Mouse (Mus musculus) kidney, embryonic 15.5 days (tissue): ENCODE data around the gene Usp24. TPM values are rescaled to one million over a fixed set of nuclear protein-coding genes. Genes with fewer than 3 reads are reported as not detected.

ENCODE experiments used
- ATAC-seq: fragments of 200-750 bp; cut with Nextera tagmentation; replicated peaks from 2 replicates; pipeline ENCODE4 v1.8.0; 2017; ENCODE audit warnings: moderate TSS enrichment; ENCODE audit not compliant: low FRiP score
- H3K27ac ChIP-seq: fragments of 300-500 bp; sonication (generic); 2 replicates; pipeline ENCODE4 v1.5.1; 2015; ENCODE audit warnings: mild to moderate bottlenecking, inconsistent platforms
- H3K27me3 ChIP-seq: fragments of 300-500 bp; sonication (generic); 2 replicates; pipeline ENCODE4 v1.6.1; 2015; ENCODE audit warnings: inconsistent platforms
- H3K36me3 ChIP-seq: fragments of 300-500 bp; sonication (generic); 2 replicates; pipeline ENCODE4 v1.6.1; 2015; ENCODE audit warnings: inconsistent platforms
- H3K4me1 ChIP-seq: fragments of 300-500 bp; sonication (generic); 2 replicates; pipeline ENCODE4 v1.6.1; 2015; ENCODE audit warnings: inconsistent platforms
- H3K4me2 ChIP-seq: fragments of 300-500 bp; sonication (generic); 2 replicates; pipeline ENCODE4 v1.6.1; 2015; ENCODE audit warnings: moderate library complexity, mild to moderate bottlenecking, inconsistent platforms
- H3K4me3 ChIP-seq: fragments of 300-500 bp; sonication (generic); replicated peaks from 2 replicates; pipeline ENCODE4 v1.5.1; 2015; ENCODE audit warnings: mild to moderate bottlenecking, inconsistent platforms
- H3K9ac ChIP-seq: fragments of 300-500 bp; sonication (generic); 2 replicates; pipeline ENCODE4 v1.6.1; 2015; ENCODE audit warnings: mild to moderate bottlenecking, inconsistent platforms
- H3K9me3 ChIP-seq: fragments of 300-500 bp; sonication (generic); replicated peaks from 2 replicates; pipeline ENCODE4 v1.6.1; 2016; ENCODE audit warnings: inconsistent platforms
- WGBS: fragments of 180-500 bp; shearing (Covaris S2); methylation state at CpG from one replicate; pipeline ENCODE4 v1.1.7; 2015; ENCODE audit warnings: mixed read lengths; 5-methylcytosine and 5-hydroxymethylcytosine counted together
- polyA plus RNA-seq: library from polyadenylated mRNA; unstranded; fragments of >200 nt; fragmentation: Nextera tagmentation; extraction: Ambion mirVana; gene quantifications from 2 replicates; pipeline ENCODE4 v1.2.1, GENCODE M21; 2015

The Usp24 gene
- polyA plus RNA-seq, 1 experiment from 2014 or later, result 9.3 TPM

DNA sequence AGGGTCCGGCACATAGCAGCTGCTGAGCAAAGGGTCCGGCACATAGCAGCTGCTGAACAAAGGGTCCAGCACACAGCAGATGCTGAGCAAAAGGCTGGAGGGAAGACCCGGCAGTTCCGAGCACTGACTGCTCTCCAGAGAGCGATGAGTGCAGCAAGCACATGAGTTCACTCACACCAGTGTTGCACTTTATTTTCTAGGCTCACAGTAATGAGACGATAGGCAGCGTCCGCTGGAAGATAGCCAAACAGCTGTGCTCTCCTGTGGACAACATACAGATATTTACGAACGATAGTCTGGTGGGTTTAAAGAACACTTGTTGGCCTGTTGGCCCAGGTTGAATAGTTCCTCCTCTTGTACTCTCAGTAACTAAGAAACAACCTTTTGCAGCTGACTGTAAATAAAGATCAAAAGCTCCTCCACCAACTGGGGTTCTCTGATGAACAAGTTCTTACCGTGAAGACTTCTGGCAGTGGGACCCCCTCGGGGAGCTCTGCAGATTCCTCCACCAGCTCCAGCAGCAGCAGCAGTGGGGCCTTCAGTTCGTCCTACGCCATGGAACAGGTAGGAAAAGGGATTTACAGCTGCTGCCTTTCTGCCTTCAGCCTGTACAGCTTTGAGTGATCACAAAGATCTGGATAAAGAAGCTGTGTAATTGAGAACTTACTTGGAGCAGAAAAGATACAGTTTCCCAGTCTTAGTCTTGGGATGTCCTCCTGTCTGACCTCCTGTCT lies 63.0 kb downstream of the Usp24 start:
- Histone ChIP-seq H3K9ac (no peak overlapping the region), H3K9me3 (no peaks in the 10 kb centered on the region), H3K4me3 (no peak overlapping the region), H3K4me2 (no peak overlapping the region), H3K27ac (no peak overlapping the region), H3K27me3 (no peaks in the 10 kb centered on the region), H3K4me1 (no peaks in the 10 kb centered on the region), H3K36me3 (peaks cover 82% of the 10 kb centered on the region)
- no peak for ATAC-seq
- 54% methylated on average over 14 of the region's 14 CpGs for WGBS

DNA sequence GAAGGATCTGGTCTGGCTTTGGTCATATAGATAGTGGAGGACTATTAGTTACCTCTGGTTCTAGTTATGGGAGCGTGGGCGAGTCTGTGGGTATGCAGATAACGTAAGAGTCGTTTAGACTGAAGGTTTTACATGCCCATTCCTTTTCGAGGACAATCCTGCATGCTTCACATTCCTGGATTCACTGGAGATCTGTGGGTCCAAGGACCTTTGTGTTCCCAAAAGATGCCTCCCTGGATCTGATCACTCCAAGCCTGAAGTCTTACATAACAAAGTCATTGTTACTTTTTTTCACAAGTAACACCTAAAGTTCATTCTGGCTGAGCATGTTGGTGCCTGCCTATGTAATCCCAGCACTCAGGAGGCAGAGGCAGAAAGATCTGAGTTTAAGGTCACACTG lies 65.1 kb downstream of the Usp24 start:
- WGBS, result 64% methylated on average over 5 of the region's 5 CpGs
- no peaks in the 10 kb centered on the region for H3K27me3 ChIP-seq
- no peak overlapping the region for H3K9ac ChIP-seq
- no peak overlapping the region for H3K27ac ChIP-seq
- H3K4me2 ChIP-seq, result no peak overlapping the region
- ATAC-seq, result no peak
- H3K4me1 ChIP-seq, result no peaks in the 10 kb centered on the region
- peaks cover 85% of the 10 kb centered on the region for H3K36me3 ChIP-seq
- no peaks in the 10 kb centered on the region for H3K9me3 ChIP-seq
- no peak overlapping the region for H3K4me3 ChIP-seq

DNA sequence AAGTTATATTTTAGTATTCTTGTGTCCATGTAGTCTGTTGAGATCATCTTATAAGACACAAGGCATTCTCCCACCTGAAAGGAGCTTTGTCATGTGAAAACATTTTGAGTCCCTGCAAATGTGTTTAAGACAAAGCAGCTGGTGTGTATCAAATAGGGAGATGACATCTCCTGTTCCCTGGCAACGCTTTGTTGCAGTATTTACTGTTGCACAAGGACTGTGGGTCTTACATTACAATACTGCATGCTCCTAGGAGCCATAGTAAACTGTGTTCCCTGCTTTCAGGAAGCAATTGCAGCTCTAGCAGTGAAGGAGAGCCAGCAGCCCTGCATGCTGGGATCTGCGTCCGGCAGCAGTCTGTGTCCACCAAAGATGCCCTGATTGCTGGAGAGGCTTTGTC lies 73.9 kb downstream of the Usp24 start:
- H3K9me3 ChIP-seq, result no peaks in the 10 kb centered on the region
- ATAC-seq, result no peak
- no peaks in the 10 kb centered on the region for H3K4me1 ChIP-seq
- H3K9ac ChIP-seq, result no peak overlapping the region
- no peaks in the 10 kb centered on the region for H3K27me3 ChIP-seq
- no peak overlapping the region for H3K4me3 ChIP-seq
- H3K27ac ChIP-seq, result no peak overlapping the region
- no peak overlapping the region for H3K4me2 ChIP-seq
- WGBS, result 74% methylated on average over 3 of the region's 3 CpGs
- H3K36me3 ChIP-seq, result peaks cover 75% of the 10 kb centered on the region

DNA sequence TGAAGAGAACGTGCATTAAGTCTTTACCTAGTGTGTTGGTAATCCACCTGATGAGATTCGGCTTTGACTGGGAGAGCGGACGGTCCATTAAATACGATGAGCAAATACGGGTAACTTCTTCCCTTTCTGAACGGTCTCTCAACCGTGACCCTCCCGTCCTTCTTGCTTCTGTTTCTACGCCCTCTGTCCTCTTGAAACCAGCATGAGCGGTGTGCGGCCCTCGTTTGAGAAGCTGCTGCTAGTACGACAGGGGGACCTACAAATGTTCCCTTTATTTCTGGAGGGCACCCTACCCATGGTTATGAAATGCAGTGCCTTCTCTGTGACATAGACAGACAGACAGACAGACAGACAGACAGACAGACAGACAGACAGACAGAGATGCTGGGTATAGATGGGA lies 93.6 kb downstream of the Usp24 start:
- peaks cover 88% of the 10 kb centered on the region for H3K36me3 ChIP-seq
- H3K27me3 ChIP-seq, result no peaks in the 10 kb centered on the region
- no peak overlapping the region for H3K27ac ChIP-seq
- H3K4me3 ChIP-seq, result no peak overlapping the region
- no peak overlapping the region for H3K4me2 ChIP-seq
- H3K9ac ChIP-seq, result no peak overlapping the region
- H3K9me3 ChIP-seq, result no peaks in the 10 kb centered on the region
- 52% methylated on average over 14 of the region's 14 CpGs for WGBS
- H3K4me1 ChIP-seq, result no peaks in the 10 kb centered on the region
- ATAC-seq, result no peak

DNA sequence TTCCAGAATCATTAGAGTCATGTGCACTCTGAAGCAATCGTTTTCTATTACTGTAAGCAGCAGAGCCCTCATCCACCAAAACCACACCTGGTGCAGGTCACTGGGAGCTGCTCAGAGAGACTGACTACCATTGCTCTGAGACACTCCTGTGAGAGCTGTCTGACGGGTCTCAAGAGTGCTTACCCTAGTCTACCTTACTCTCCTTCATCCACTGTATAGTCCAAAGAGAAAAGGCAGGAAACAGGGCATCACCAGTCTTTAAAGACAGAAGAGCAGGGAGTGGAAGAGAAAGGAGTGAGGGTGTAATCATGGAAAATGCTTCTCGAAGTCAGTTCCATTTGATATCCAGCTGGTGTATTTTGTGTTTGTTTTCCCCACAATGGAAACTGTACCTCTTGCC lies 103.2 kb downstream of the Usp24 start:
- 84% methylated on average over 3 of the region's 3 CpGs for WGBS
- Histone ChIP-seq H3K4me2 (no peak overlapping the region), H3K27ac (no peak overlapping the region), H3K4me3 (no peak overlapping the region), H3K9ac (no peak overlapping the region), H3K27me3 (no peaks in the 10 kb centered on the region), H3K4me1 (no peaks in the 10 kb centered on the region), H3K9me3 (no peaks in the 10 kb centered on the region), H3K36me3 (peaks cover 83% of the 10 kb centered on the region)
- ATAC-seq, result no peak

DNA sequence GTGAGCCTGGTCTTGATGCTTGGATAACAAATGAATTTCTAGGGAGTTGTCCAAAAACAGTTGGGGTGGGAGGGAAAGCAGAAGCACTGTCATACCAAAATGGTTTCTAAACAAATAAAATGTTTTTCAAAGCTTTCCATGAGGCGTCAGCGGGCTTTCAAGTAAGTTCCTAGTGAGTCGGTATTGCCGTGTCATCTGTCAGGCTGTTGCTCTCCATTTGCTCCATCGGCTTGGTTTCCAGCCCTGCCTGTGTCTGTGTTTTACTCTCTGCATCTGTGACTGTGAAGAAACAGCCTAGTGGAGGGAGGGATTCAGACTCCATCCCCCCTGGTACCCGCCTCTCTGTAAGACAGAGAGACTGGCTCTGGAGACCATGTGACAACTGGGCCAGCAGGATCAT lies 103.8 kb downstream of the Usp24 start:
- no peak overlapping the region for H3K4me2 ChIP-seq
- H3K4me1 ChIP-seq, result no peaks in the 10 kb centered on the region
- WGBS, result 81% methylated on average over 6 of the region's 6 CpGs
- H3K27me3 ChIP-seq, result no peaks in the 10 kb centered on the region
- peaks cover 83% of the 10 kb centered on the region for H3K36me3 ChIP-seq
- no peak overlapping the region for H3K4me3 ChIP-seq
- no peak for ATAC-seq
- H3K9me3 ChIP-seq, result no peaks in the 10 kb centered on the region
- no peak overlapping the region for H3K27ac ChIP-seq
- H3K9ac ChIP-seq, result no peak overlapping the region

DNA sequence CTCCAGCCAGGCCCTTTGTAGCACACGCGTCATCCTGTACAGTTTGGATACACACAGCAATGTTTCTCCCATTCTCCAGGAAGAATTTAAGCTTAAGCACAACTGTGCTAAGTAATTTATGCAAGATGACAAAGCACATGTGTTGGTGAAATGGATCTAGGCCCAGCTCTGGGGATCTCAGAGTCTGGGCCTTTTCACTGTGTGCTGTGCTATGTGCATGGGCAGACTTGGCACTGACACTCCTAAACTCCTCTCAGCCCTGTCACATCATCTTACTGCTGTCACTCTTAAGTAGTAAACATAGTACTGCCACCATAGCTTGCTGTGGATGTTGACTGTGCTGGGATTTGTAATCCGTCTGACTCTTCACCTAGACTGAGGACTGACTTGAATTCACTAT lies 106.6 kb downstream of the Usp24 start:
- no peak overlapping the region for H3K4me3 ChIP-seq
- no peak overlapping the region for H3K9ac ChIP-seq
- H3K4me1 ChIP-seq, result no peaks in the 10 kb centered on the region
- no peaks in the 10 kb centered on the region for H3K27me3 ChIP-seq
- H3K36me3 ChIP-seq, result peaks cover 84% of the 10 kb centered on the region
- H3K9me3 ChIP-seq, result no peaks in the 10 kb centered on the region
- 94% methylated on average over 3 of the region's 3 CpGs for WGBS
- no peak overlapping the region for H3K4me2 ChIP-seq
- no peak overlapping the region for H3K27ac ChIP-seq
- ATAC-seq, result no peak

DNA sequence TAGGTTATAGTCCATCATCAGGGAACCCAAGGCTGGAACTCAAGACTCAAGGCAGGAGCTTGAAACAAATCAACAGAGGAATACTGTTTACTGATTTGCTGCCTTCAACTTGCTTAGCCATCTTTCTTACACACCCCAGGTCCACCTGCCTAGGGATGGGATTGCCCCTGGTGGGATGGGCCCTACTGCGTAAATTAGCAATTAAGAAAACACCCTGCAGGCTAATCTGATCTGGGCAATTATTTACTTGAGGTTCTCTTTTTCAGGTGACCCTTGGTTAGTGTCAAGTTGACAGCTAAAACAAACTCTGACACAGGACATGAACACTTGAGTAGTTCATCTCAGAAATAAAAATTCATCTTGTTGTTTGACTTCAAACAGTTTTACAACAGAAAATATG lies 108.5 kb downstream of the Usp24 start:
- Histone ChIP-seq H3K4me2 (no peak overlapping the region), H3K9ac (no peak overlapping the region), H3K4me3 (no peak overlapping the region), H3K27ac (no peak overlapping the region), H3K27me3 (no peaks in the 10 kb centered on the region), H3K4me1 (no peaks in the 10 kb centered on the region), H3K9me3 (no peaks in the 10 kb centered on the region), H3K36me3 (peaks cover 84% of the 10 kb centered on the region)
- 77% methylated on average over 1 of the region's 1 CpGs for WGBS
- no peak for ATAC-seq

DNA sequence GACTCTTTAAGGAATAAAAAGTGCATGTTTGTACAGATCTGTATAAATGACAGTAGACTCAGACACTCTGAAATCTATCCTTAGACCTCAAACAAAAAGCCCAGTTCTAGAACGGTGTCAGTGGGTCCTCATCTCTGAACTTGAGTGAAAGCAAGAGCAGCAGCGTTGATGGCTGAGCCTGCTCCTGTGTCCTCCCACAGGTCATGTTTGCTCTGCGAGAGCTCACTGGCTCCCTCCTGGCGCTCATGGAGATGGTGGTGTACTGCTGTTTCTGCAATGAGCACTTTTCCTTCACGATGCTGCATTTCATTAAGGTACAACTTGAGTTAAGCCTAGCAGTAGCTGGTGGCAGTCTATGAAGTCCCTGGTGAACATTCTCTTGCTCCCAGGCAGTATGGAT lies 110.3 kb downstream of the Usp24 start:
- ATAC-seq, result no peak
- Histone ChIP-seq H3K4me2 (no peak overlapping the region), H3K9me3 (no peaks in the 10 kb centered on the region), H3K27me3 (no peaks in the 10 kb centered on the region), H3K27ac (no peak overlapping the region), H3K4me3 (no peak overlapping the region), H3K9ac (no peak overlapping the region), H3K4me1 (no peaks in the 10 kb centered on the region), H3K36me3 (peaks cover 85% of the 10 kb centered on the region)
- 61% methylated on average over 5 of the region's 5 CpGs for WGBS

DNA sequence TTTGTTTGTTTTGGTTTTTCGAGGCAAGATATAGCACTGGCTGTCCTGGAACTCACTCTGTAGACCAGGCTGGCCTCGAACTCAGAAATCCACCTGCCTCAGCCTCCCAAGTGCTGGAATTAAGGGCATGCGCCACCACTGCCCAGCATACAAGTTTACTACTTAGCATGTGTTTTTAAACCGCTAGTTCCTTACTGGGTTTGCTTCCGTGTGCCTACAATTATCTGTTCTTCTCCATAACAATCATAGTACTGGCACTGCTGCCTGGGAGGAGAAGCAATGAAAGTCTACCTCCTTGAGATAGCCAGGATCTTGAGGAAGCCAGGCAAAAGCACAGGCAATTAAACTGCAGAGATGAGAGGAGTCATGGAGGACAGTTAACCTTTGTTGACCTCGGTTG lies 112.6 kb downstream of the Usp24 start:
- H3K9ac ChIP-seq, result no peak overlapping the region
- no peak overlapping the region for H3K4me2 ChIP-seq
- H3K36me3 ChIP-seq, result peaks cover 92% of the 10 kb centered on the region
- no peaks in the 10 kb centered on the region for H3K27me3 ChIP-seq
- no peaks in the 10 kb centered on the region for H3K9me3 ChIP-seq
- no peak overlapping the region for H3K27ac ChIP-seq
- H3K4me1 ChIP-seq, result no peaks in the 10 kb centered on the region
- 91% methylated on average over 6 of the region's 6 CpGs for WGBS
- no peak for ATAC-seq
- no peak overlapping the region for H3K4me3 ChIP-seq

DNA sequence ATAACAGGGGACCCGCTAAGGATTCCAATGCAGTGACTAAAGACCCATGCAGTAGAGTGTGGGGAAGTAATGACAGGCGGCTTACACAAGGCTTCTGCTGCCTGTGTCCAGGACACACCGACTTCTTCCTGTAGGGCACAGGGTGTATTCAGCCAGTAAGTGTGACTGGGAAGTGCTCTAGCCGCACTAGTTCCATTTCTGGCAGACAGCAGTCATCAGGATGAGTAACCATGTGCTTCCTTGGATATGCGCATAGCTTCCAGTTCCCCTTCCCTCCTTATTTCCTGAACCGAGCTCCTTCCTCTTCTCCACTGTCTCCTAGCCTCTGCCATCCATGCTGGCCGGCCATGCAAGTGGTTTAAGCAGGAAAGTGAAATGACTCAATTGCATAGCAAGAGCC lies 113.1 kb downstream of the Usp24 start:
- Histone ChIP-seq H3K27ac (no peak overlapping the region), H3K27me3 (no peaks in the 10 kb centered on the region), H3K9ac (no peak overlapping the region), H3K4me2 (no peak overlapping the region), H3K9me3 (no peaks in the 10 kb centered on the region), H3K36me3 (peaks cover 93% of the 10 kb centered on the region), H3K4me1 (no peaks in the 10 kb centered on the region), H3K4me3 (no peak overlapping the region)
- WGBS, result 80% methylated on average over 7 of the region's 7 CpGs
- ATAC-seq, result no peak

DNA sequence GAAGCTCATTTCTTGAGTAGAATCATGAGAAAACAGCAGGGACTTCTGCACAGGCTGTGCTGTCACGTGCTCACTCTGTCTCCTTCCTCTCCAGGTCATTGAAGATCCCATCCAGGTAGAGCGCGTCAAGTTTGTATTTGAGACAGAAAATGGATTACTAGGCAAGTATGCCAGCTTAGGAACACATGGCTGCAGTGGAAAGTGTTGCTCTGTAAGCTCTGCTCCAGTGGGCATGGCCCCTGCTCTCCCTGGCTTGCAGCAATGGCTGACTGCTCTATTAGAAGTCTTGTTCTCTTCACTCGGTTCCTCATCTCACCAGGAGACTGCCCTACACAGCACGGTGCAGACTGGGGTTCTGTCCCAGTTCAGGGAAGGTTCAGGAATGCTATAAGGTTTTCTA lies 114.4 kb downstream of the Usp24 start:
- H3K4me2 ChIP-seq, result no peak overlapping the region
- no peak overlapping the region for H3K27ac ChIP-seq
- no peaks in the 10 kb centered on the region for H3K4me1 ChIP-seq
- no peaks in the 10 kb centered on the region for H3K27me3 ChIP-seq
- H3K9ac ChIP-seq, result no peak overlapping the region
- ATAC-seq, result no peak
- peaks cover 93% of the 10 kb centered on the region for H3K36me3 ChIP-seq
- no peak overlapping the region for H3K4me3 ChIP-seq
- WGBS, result 94% methylated on average over 5 of the region's 5 CpGs
- H3K9me3 ChIP-seq, result no peaks in the 10 kb centered on the region

DNA sequence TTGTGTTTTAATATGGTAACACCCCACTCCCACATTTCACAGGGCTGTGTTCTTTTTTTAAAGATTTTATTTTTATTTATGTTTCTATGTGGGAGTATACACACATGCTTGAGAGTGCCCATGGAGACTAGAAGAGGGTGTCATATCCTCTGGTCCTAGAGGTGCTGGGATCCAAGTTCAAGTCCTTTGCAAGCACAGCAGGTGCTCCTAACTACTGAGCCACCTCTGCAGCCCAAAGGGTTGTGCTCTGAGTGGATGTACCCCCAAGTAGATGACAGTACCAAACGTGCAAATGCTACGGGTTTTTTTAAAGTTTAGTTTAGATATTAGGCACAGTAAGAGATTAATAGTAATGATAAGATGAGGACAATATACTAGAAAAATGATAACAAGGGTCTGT lies 119.4 kb downstream of the Usp24 start:
- no peak for ATAC-seq
- H3K36me3 ChIP-seq, result peaks cover 96% of the 10 kb centered on the region

More for the DNA sequence above, 119.4 kb downstream of the Usp24 start:
- Histone ChIP-seq H3K9ac (no peak overlapping the region), H3K4me1 (no peaks in the 10 kb centered on the region), H3K9me3 (no peaks in the 10 kb centered on the region), H3K27me3 (no peaks in the 10 kb centered on the region), H3K4me2 (no peak overlapping the region), H3K27ac (no peak overlapping the region), H3K4me3 (no peak overlapping the region)
- WGBS, result 92% methylated on average over 2 of the region's 2 CpGs
